Mouse (Mus musculus) hindbrain, embryonic 11.5 days (tissue): ENCODE measurements at regions not wholly inside any gene's neighbourhood (a gene's known extent, or its start where the extent isn't known, plus 50 kb on each side); places are given as distances from the start of the nearest gene placed in this dataset.

Experiments
- ATAC-seq: fragments of 200-750 bp; cut with Nextera tagmentation; 2 replicates; pipeline ENCODE4 v1.8.0; 2017; ENCODE audit warnings: mild to moderate bottlenecking, moderate TSS enrichment, moderate library complexity; ENCODE audit not compliant: low FRiP score
- DNase-seq: peaks from one replicate; pipeline ENCODE4 v3.0.0-alpha.2; 2015; ENCODE audit warnings: low spot score
- H3K27ac ChIP-seq: fragments of 300-500 bp; sonication (generic); 2 replicates; pipeline ENCODE4 v1.5.1; 2014; ENCODE audit warnings: mild to moderate bottlenecking, low read depth, low read length
- H3K27me3 ChIP-seq: fragments of 300-500 bp; sonication (generic); 2 replicates; pipeline ENCODE4 v1.6.1; 2014; ENCODE audit warnings: mild to moderate bottlenecking, low read length, moderate library complexity, mixed read lengths; ENCODE audit not compliant: control insufficient read depth, insufficient read depth
- H3K36me3 ChIP-seq: fragments of 300-500 bp; sonication (generic); 2 replicates; pipeline ENCODE4 v1.6.1; 2014; ENCODE audit warnings: mild to moderate bottlenecking, low read length, moderate library complexity, mixed read lengths; ENCODE audit not compliant: control insufficient read depth, insufficient read depth
- H3K4me1 ChIP-seq: fragments of 300-500 bp; sonication (generic); replicated peaks from 2 replicates; pipeline ENCODE4 v1.6.1; 2014; ENCODE audit warnings: low read length, mixed read lengths; ENCODE audit not compliant: control insufficient read depth, insufficient read depth
- H3K4me2 ChIP-seq: fragments of 300-500 bp; sonication (generic); replicated peaks from 2 replicates; pipeline ENCODE4 v1.6.1; 2014; ENCODE audit warnings: mild to moderate bottlenecking, low read depth, low read length
- H3K4me3 ChIP-seq: fragments of 300-500 bp; sonication (generic); 2 replicates; pipeline ENCODE4 v1.5.1; 2014; ENCODE audit warnings: low read depth, low read length
- H3K9ac ChIP-seq: fragments of 300-500 bp; sonication (generic); 2 replicates; pipeline ENCODE4 v1.6.1; 2014; ENCODE audit warnings: low read depth, low read length
- H3K9me3 ChIP-seq: fragments of 300-500 bp; sonication (generic); 2 replicates; pipeline ENCODE4 v1.6.1; 2016; ENCODE audit warnings: low read length; ENCODE audit not compliant: control insufficient read depth
- WGBS: fragments of 180-500 bp; shearing (Covaris S2); extraction: QIAGEN DNeasy Blood & Tissue Kit; methylation state at CpG from one replicate; pipeline ENCODE4 v1.1.7; 2014; 5-methylcytosine and 5-hydroxymethylcytosine counted together

DNA sequence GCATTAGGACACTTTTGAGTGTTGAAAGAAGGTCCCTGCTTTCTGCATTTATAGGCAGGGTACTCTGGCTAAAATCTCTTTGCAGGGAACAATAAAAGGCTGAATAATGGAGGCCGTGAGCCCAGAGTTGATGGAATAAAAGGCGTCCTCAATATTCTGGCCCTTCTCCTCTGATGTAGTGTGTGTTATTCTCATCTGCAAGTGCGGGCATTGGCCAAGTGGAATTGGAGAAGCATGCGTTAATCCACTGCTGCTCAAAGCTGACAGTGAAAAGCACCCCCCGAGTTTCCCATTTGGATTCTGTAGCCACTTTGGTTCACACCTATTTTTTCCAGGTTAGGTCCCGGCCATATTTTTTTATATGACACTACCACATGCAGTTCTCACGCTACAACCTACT is 168.7 kb upstream of the Tbx18 start:
- Histone ChIP-seq H3K9ac (no peak overlapping the region), H3K4me2 (no peak overlapping the region), H3K4me3 (no peak overlapping the region), H3K4me1 (no peaks in the 10 kb centered on the region), H3K27ac (no peak overlapping the region), H3K36me3 (no peaks in the 10 kb centered on the region), H3K9me3 (no peaks in the 10 kb centered on the region), H3K27me3 (no peaks in the 10 kb centered on the region)
- ATAC-seq (no peak), DNase-seq (no peak)
- WGBS = 83% methylated on average over 7 of the region's 7 CpGs

DNA sequence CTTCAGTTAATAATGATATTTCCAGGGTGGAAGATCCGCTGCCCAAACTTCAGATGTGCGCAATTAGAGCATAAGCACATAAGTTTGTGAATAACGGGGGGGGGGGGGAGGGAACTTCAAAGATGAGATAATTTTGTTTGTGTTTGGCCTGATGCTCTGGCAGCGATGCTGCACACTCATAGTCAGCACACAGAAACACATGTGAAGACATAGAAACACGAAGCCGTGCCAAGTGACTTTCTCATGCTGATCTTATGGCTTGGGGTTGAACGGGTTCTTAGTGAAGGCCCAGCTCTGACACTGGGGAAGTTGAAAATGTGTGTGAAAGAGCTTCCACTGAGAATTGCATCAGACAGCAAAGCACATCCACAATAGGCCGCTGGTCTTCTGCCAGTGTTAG is 190.2 kb upstream of the Tbx18 start:
- WGBS = 92% methylated on average over 8 of the region's 8 CpGs
- no peak for DNase-seq
- no peak for ATAC-seq

DNA sequence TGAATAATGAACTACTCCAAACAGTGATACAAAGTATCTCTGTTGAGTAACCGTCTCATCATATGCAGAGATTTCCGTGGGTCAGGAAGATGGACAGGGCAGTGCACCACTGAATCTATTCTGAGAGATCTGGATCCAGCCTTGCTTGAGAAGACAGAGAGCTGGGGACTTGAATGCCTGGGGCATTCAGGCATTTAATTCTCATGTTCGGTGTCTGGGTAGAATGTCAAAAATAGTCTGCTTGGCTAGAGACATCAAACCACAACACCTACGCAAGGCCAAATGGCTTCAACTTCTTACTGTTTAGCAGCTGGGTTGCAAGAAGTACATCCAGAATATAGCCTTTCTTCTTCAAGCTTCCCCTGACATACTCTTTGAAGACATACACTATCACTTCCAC is 194.1 kb upstream of the Tbx18 start:
- Histone ChIP-seq H3K4me1 (no peaks in the 10 kb centered on the region), H3K27me3 (no peaks in the 10 kb centered on the region), H3K9ac (no peak overlapping the region), H3K36me3 (no peaks in the 10 kb centered on the region), H3K27ac (no peak overlapping the region), H3K4me2 (no peak overlapping the region), H3K9me3 (no peaks in the 10 kb centered on the region), H3K4me3 (no peak overlapping the region)
- no peak for ATAC-seq
- WGBS = 95% methylated on average over 4 of the region's 4 CpGs
- DNase-seq = no peak

More for the DNA sequence above, 190.2 kb upstream of the Tbx18 start:
- Histone ChIP-seq H3K9me3 (no peaks in the 10 kb centered on the region), H3K9ac (no peak overlapping the region), H3K4me2 (no peak overlapping the region), H3K36me3 (no peaks in the 10 kb centered on the region), H3K27me3 (no peaks in the 10 kb centered on the region), H3K4me1 (no peaks in the 10 kb centered on the region), H3K4me3 (no peak overlapping the region), H3K27ac (no peak overlapping the region)

DNA sequence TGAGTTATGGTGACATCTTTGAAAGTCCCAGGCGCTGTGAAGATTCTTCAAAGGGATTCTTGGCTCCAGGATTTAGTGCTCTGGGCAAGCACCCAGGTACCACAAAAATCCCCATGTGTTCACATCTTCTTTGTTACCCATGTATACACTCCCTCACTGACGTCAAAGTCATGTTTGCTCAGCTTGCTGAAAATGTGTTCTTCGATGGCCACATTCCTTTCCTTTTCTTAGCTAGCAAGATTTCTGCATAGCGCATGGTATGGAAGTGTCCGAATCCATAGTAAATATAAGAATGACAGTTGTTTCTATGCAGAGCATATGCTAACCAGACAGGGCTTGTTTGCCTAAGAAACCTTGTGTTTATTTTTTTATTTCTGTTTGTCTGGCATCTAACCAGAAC is 202.2 kb upstream of the Tbx18 start:
- 79% methylated on average over 5 of the region's 5 CpGs for WGBS
- Histone ChIP-seq H3K9ac (no peak overlapping the region), H3K36me3 (no peaks in the 10 kb centered on the region), H3K27me3 (no peaks in the 10 kb centered on the region), H3K9me3 (no peaks in the 10 kb centered on the region), H3K4me2 (no peak overlapping the region), H3K4me1 (no peaks in the 10 kb centered on the region), H3K4me3 (no peak overlapping the region), H3K27ac (no peak overlapping the region)
- DNase-seq (no peak), ATAC-seq (no peak)

DNA sequence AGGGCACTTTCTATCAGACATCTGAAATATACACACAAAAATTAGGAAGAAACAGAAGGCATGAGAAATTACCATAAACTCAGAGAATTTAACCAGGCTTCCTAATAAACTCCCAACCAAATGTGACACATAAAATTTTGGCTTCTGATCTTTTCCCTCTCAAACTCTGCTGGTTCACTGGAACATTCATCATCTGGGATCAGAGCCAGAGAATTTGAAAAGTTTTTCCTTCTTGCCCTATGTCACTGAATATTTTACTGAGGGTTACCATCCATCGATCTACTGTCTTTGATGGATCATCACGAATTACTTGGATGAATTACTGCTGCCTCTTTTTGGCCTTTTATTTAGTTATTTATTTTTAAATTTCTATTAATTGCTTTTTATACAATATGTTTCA is 221.4 kb upstream of the Tbx18 start:
- Histone ChIP-seq H3K27me3 (no peaks in the 10 kb centered on the region), H3K4me2 (no peak overlapping the region), H3K4me1 (no peaks in the 10 kb centered on the region), H3K4me3 (no peak overlapping the region), H3K9ac (no peak overlapping the region), H3K36me3 (no peaks in the 10 kb centered on the region), H3K9me3 (no peaks in the 10 kb centered on the region), H3K27ac (no peak overlapping the region)
- WGBS = 100% methylated on average over 2 of the region's 2 CpGs
- ATAC-seq (no peak), DNase-seq (no peak)

DNA sequence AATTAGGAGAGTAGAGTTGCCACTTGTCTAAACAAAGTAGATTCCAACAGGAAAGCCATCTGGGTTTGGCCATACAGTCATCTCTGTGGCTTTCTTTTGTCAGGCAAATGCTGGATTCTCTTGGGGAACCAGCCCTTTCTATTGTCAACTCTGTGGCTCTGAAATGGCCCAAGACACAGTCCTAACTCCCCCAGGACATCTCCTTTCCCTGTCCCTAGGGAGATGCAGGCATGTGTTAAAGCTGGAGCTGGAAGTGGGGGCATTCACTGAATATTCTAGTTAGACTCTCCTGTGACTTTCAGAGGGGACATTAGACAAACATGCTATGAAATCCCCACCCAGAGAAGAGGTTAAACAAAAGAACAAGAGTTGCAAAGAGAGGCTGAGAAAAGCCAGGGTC is 223.9 kb upstream of the Tbx18 start:
- ATAC-seq = no peak
- no peak overlapping the region for H3K27ac ChIP-seq
- no peak overlapping the region for H3K9ac ChIP-seq
- no peaks in the 10 kb centered on the region for H3K36me3 ChIP-seq
- DNase-seq = no peak
- no peak overlapping the region for H3K4me3 ChIP-seq
- no peaks in the 10 kb centered on the region for H3K4me1 ChIP-seq
- no peak overlapping the region for H3K4me2 ChIP-seq
- H3K9me3 ChIP-seq = no peaks in the 10 kb centered on the region
- H3K27me3 ChIP-seq = no peaks in the 10 kb centered on the region

DNA sequence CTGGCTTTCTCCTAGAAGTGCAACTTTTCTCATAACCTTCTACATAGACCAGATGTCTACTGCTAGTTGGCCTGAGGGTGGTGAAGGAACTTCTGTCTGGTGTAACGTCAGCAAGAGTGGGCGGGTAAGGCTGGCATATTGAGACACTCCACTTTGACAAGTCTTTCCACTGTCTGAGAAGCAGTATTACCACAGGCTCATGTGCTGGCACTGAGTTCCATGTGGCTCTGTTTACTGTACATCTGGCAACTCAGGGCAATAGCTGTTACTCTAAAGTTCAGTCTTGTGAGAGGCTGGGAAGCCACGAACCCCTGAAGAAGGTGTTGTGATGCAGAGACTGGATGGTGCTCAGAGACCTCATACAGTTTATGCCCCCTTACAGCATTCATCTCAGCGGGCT is 230.7 kb upstream of the Tbx18 start:
- no peak for ATAC-seq
- Histone ChIP-seq H3K9me3 (no peaks in the 10 kb centered on the region), H3K36me3 (no peaks in the 10 kb centered on the region), H3K27ac (no peak overlapping the region), H3K4me3 (no peak overlapping the region), H3K9ac (no peak overlapping the region), H3K4me2 (no peak overlapping the region), H3K27me3 (no peaks in the 10 kb centered on the region), H3K4me1 (no peaks in the 10 kb centered on the region)
- no peak for DNase-seq
- WGBS = 89% methylated on average over 4 of the region's 4 CpGs

DNA sequence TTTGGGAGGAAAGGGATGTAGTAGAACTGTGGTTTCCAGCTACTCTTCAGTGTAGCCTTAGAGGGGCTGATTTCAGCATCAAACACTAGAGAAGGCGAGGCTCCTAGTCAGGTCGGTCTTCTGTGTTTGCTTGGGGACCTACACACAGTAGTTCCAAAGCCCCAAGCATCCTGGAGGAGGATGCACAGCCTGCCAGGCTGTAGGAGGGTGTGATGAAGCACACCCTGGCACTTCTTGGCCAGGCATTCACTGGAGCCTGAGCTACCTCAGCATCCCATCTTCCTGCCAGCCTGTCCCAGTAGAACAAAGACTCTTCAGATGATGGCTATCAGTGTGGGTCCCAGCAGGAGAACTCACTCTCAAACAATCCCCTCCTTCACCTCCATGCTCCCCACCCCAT is 233.4 kb upstream of the Tbx18 start:
- 74% methylated on average over 2 of the region's 2 CpGs for WGBS

DNA sequence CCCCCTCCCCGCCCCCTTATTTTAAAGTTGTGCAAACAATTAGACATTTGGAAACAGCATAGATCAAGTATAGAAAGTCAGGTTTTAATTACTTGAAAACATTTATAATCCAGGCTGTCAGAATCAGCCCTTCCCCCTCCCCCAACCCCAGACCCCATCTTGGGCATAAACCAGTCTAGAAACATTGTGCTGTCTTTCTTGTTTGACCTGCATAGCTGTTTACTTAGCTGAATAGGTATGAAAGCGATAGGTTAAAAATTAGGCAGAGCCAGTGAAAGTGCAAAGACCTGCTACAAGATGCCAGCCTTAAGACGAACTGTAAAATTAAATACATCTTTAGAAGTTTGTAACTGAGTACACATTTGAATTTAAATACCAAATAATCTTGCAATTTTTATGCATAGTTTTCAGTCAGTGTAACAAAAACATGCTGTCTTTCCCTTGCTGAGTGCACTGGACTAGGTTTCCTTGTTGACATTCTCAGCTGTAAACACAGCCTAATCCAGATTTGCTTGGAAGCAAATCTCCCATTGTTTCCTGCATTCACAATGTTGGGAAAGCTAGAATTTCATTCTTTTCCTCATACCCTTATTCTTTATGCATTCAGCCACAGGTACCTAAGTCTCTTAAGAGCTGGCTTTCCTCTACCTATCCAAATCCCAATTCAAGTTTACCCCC is 234.2 kb upstream of the Tbx18 start:
- no peak overlapping the region for H3K9ac ChIP-seq
- DNase-seq = no peak
- no peaks in the 10 kb centered on the region for H3K4me1 ChIP-seq
- H3K4me2 ChIP-seq = no peak overlapping the region
- H3K9me3 ChIP-seq = no peaks in the 10 kb centered on the region
- H3K36me3 ChIP-seq = no peaks in the 10 kb centered on the region
- H3K27ac ChIP-seq = no peak overlapping the region
- WGBS = 74% methylated on average over 3 of the region's 3 CpGs
- no peaks in the 10 kb centered on the region for H3K27me3 ChIP-seq
- H3K4me3 ChIP-seq = no peak overlapping the region
- ATAC-seq = no peak

More for the DNA sequence above, 233.4 kb upstream of the Tbx18 start:
- Histone ChIP-seq H3K4me2 (no peak overlapping the region), H3K36me3 (no peaks in the 10 kb centered on the region), H3K4me3 (no peak overlapping the region), H3K27ac (no peak overlapping the region), H3K4me1 (no peaks in the 10 kb centered on the region), H3K9me3 (no peaks in the 10 kb centered on the region), H3K9ac (no peak overlapping the region), H3K27me3 (no peaks in the 10 kb centered on the region)
- no peak for DNase-seq
- ATAC-seq = no peak
